In genomic region chr2:45256373-45256772, GRCm38 (mm10) we compare ENCODE assay signal across 16 mouse cellular contexts.
"Had no signal": no experiment of that assay in that cellular context is flagged by ENCODE, and none has a peak within 500 bp of the region (broad histone marks: within the 10 kb centered on the region; RNA-seq: fewer than 3 reads in every experiment).

No protein-coding gene starts in this region.

- H3K27me3 ChIP-seq: limb, embryonic 12.5 days; liver, embryonic 13.5 days; lung, embryonic 15.5 days; megakaryocyte, embryonic 14.5 days; neural tube, embryonic 12.5 days had no signal

- H3K36me3 ChIP-seq: limb, embryonic 12.5 days; liver, embryonic 13.5 days; lung, embryonic 15.5 days; neural tube, embryonic 12.5 days had no signal

- H3K4me2 ChIP-seq: limb, embryonic 12.5 days; liver, embryonic 13.5 days; lung, embryonic 15.5 days; neural tube, embryonic 12.5 days had no signal

- H3K9me3 ChIP-seq: limb, embryonic 12.5 days; liver, embryonic 13.5 days; lung, embryonic 15.5 days; megakaryocyte, embryonic 14.5 days; neural tube, embryonic 12.5 days had no signal

- H3K4me3 ChIP-seq: limb, embryonic 12.5 days; liver, embryonic 13.5 days; lung, embryonic 15.5 days; megakaryocyte, embryonic 14.5 days; myocyte; neural tube, embryonic 12.5 days had no signal

- H3K9ac ChIP-seq: limb, embryonic 12.5 days; liver, embryonic 13.5 days; liver, postnatal 0 days; lung, embryonic 15.5 days; neural tube, embryonic 12.5 days had no signal

- ATAC-seq: intestine, postnatal 0 days; liver, postnatal 0 days had no signal

- H3K4me1 ChIP-seq: liver, embryonic 13.5 days; lung, embryonic 15.5 days; neural tube, embryonic 12.5 days had no signal

- H3K27ac ChIP-seq: limb, embryonic 12.5 days; liver, embryonic 13.5 days; lung, embryonic 15.5 days; macrophage; neural tube, embryonic 12.5 days had no signal

- DNase-seq: kidney, adult 8-10 months; kidney, postnatal 25 days; liver; liver, embryonic 13.5 days; liver, postnatal 0 days; lung, postnatal 14 days; right cerebral cortex, adult 18-20 months; right cerebral cortex, postnatal 25 days; thymus, postnatal 36 days had no signal
